Mouse (Mus musculus) hindbrain, embryonic 16.5 days (tissue): ENCODE measurements at regions not wholly inside any gene's neighbourhood (a gene's known extent, or its start where the extent isn't known, plus 50 kb on each side); places are given as distances from the start of the nearest gene placed in this dataset.

Experiments used
- ATAC-seq: fragments of 200-750 bp; cut with Nextera tagmentation; 2 replicates; pipeline ENCODE4 v1.8.0; 2017; ENCODE audit warnings: moderate TSS enrichment, moderate library complexity
- H3K27ac ChIP-seq: fragments of 300-500 bp; sonication (generic); 2 replicates; pipeline ENCODE4 v1.5.1; 2014; ENCODE audit warnings: low read depth, mild to moderate bottlenecking, control low read depth, low read length, moderate library complexity
- H3K27me3 ChIP-seq: fragments of 300-500 bp; sonication (generic); replicated peaks from 2 replicates; pipeline ENCODE4 v1.6.1; 2014; ENCODE audit warnings: low read length; ENCODE audit not compliant: control insufficient read depth, insufficient read depth
- H3K36me3 ChIP-seq: fragments of 300-500 bp; sonication (generic); 2 replicates; pipeline ENCODE4 v1.6.1; 2014; ENCODE audit warnings: mild to moderate bottlenecking, low read length, moderate library complexity, mixed read lengths; ENCODE audit not compliant: control insufficient read depth, insufficient read depth
- H3K4me1 ChIP-seq: fragments of 300-500 bp; sonication (generic); 2 replicates; pipeline ENCODE4 v1.6.1; 2014; ENCODE audit warnings: low read depth, low read length; ENCODE audit not compliant: control insufficient read depth, insufficient read depth
- H3K4me2 ChIP-seq: fragments of 300-500 bp; sonication (generic); 2 replicates; pipeline ENCODE4 v1.6.1; 2014; ENCODE audit warnings: mild to moderate bottlenecking, low read length, control low read depth, moderate library complexity
- H3K4me3 ChIP-seq: fragments of 300-500 bp; sonication (generic); 2 replicates; pipeline ENCODE4 v1.5.1; 2014; ENCODE audit warnings: mild to moderate bottlenecking, low read length, control low read depth, moderate library complexity
- H3K9ac ChIP-seq: fragments of 300-500 bp; sonication (generic); 2 replicates; pipeline ENCODE4 v1.6.1; 2014; ENCODE audit warnings: low read depth, mild to moderate bottlenecking, control low read depth, low read length, moderate library complexity
- H3K9me3 ChIP-seq: fragments of 300-500 bp; sonication (generic); 2 replicates; pipeline ENCODE4 v1.6.1; 2014; ENCODE audit warnings: mild to moderate bottlenecking, low read length, moderate library complexity; ENCODE audit not compliant: control insufficient read depth
- WGBS: fragments of 180-500 bp; shearing (Covaris S2); extraction: QIAGEN DNeasy Blood & Tissue Kit; methylation state at CpG from one replicate; pipeline ENCODE4 v1.1.7; 2014; 5-methylcytosine and 5-hydroxymethylcytosine counted together

- no peak for ATAC-seq
- Histone ChIP-seq H3K27me3 (no peaks in the 10 kb centered on the region), H3K4me3 (no peak overlapping the region), H3K36me3 (no peaks in the 10 kb centered on the region), H3K27ac (no peak overlapping the region), H3K4me1 (peaks cover 2% of the 10 kb centered on the region; the same call in 1 of the 2 replicates), H3K9me3 (no peaks in the 10 kb centered on the region), H3K4me2 (no peak overlapping the region), H3K9ac (no peak overlapping the region)
- WGBS = 50% methylated on average over 6 of the region's 7 CpGs
Observed at GRCm38 (mm10) chrX:11086257-11087072, 212.6 kb upstream of the H2al1a start.

- peak overlapping the region; percentile 43 for H3K4me2 ChIP-seq
- peak; percentile 69 for ATAC-seq
- H3K27ac ChIP-seq = no peak overlapping the region
- H3K9ac ChIP-seq = no peak overlapping the region
- H3K36me3 ChIP-seq = no peaks in the 10 kb centered on the region
- 19% methylated on average over 13 of the region's 14 CpGs for WGBS
- no peak overlapping the region for H3K4me3 ChIP-seq
- no peaks in the 10 kb centered on the region for H3K27me3 ChIP-seq
- H3K9me3 ChIP-seq = no peaks in the 10 kb centered on the region
- peaks cover 2% of the 10 kb centered on the region; the same call in 1 of the 2 replicates for H3K4me1 ChIP-seq
Observed at GRCm38 (mm10) chrX:11087913-11088312, 211.1 kb upstream of the H2al1a start.

- Histone ChIP-seq H3K4me1 (peaks cover 2% of the 10 kb centered on the region; the same call in 1 of the 2 replicates), H3K27ac (no peak overlapping the region), H3K27me3 (no peaks in the 10 kb centered on the region), H3K36me3 (no peaks in the 10 kb centered on the region), H3K4me3 (no peak overlapping the region), H3K4me2 (peak overlapping the region; percentile 43), H3K9ac (no peak overlapping the region), H3K9me3 (no peaks in the 10 kb centered on the region)
- WGBS = 28% methylated on average over 10 of the region's 10 CpGs
- ATAC-seq = no peak
Observed at GRCm38 (mm10) chrX:11088506-11088905, 210.6 kb upstream of the H2al1a start.

GRCm38 (mm10) chrX:11090432-11090831 lies 208.6 kb upstream of the H2al1a start:
- Histone ChIP-seq H3K9ac (no peak overlapping the region), H3K4me1 (peaks cover 2% of the 10 kb centered on the region; the same call in 1 of the 2 replicates), H3K36me3 (no peaks in the 10 kb centered on the region), H3K27ac (no peak overlapping the region), H3K4me3 (no peak overlapping the region), H3K9me3 (no peaks in the 10 kb centered on the region), H3K4me2 (no peak overlapping the region), H3K27me3 (no peaks in the 10 kb centered on the region)
- ATAC-seq = 0 out of 2 replicates have a peak, but pooled peaks have one; percentile 67
- 22% methylated on average over 5 of the region's 7 CpGs for WGBS

GRCm38 (mm10) chrX:11097581-11098254 lies 201.3 kb upstream of the H2al1a start:
- Histone ChIP-seq H3K9ac (no peak overlapping the region), H3K4me1 (no peaks in the 10 kb centered on the region), H3K4me2 (no peak overlapping the region), H3K27ac (no peak overlapping the region), H3K9me3 (no peaks in the 10 kb centered on the region), H3K27me3 (no peaks in the 10 kb centered on the region), H3K4me3 (no peak overlapping the region), H3K36me3 (no peaks in the 10 kb centered on the region)
- no peak for ATAC-seq
- WGBS = 59% methylated on average over 9 of the region's 9 CpGs

- H3K36me3 ChIP-seq = no peaks in the 10 kb centered on the region
- H3K4me2 ChIP-seq = no peak overlapping the region
- H3K4me3 ChIP-seq = no peak overlapping the region
- no peak for ATAC-seq
- H3K27ac ChIP-seq = no peak overlapping the region
- H3K9me3 ChIP-seq = no peaks in the 10 kb centered on the region
- whole genome bisulfite sequencing = 30% methylated on average over 4 of the region's 4 CpGs
- H3K4me1 ChIP-seq = no peaks in the 10 kb centered on the region
- H3K9ac ChIP-seq = no peak overlapping the region
- H3K27me3 ChIP-seq = no peaks in the 10 kb centered on the region
Observed at GRCm38 (mm10) chrX:11098366-11098765, 200.7 kb upstream of the H2al1a start.

- Histone ChIP-seq H3K4me1 (no peaks in the 10 kb centered on the region), H3K36me3 (no peaks in the 10 kb centered on the region), H3K27me3 (no peaks in the 10 kb centered on the region), H3K9me3 (no peaks in the 10 kb centered on the region), H3K4me2 (no peak overlapping the region), H3K4me3 (no peak overlapping the region), H3K27ac (peak overlapping the region; percentile 34), H3K9ac (no peak overlapping the region)
- WGBS = 42% methylated on average over 13 of the region's 13 CpGs
- ATAC-seq = peak; percentile 73
Observed at GRCm38 (mm10) chrX:11099146-11100087, 199.6 kb upstream of the H2al1a start.

- H3K36me3 ChIP-seq = no peaks in the 10 kb centered on the region
- ATAC-seq = no peak
- H3K4me1 ChIP-seq = no peaks in the 10 kb centered on the region
- H3K4me2 ChIP-seq = no peak overlapping the region
- no peak overlapping the region for H3K9ac ChIP-seq
- H3K9me3 ChIP-seq = no peaks in the 10 kb centered on the region
- whole genome bisulfite sequencing = 63% methylated on average over 3 of the region's 3 CpGs
- H3K27me3 ChIP-seq = no peaks in the 10 kb centered on the region
- H3K27ac ChIP-seq = no peak overlapping the region
- no peak overlapping the region for H3K4me3 ChIP-seq
Observed at GRCm38 (mm10) chrX:11100935-11101334, 198.1 kb upstream of the H2al1a start.
